Mouse (Mus musculus) kidney, adult 9 months (tissue): ENCODE data around the gene Foxj2.

Experiments used
- DNase-seq: peaks from one replicate; pipeline ENCODE4 v3.0.0; 2022

The Foxj2 gene

DNA sequence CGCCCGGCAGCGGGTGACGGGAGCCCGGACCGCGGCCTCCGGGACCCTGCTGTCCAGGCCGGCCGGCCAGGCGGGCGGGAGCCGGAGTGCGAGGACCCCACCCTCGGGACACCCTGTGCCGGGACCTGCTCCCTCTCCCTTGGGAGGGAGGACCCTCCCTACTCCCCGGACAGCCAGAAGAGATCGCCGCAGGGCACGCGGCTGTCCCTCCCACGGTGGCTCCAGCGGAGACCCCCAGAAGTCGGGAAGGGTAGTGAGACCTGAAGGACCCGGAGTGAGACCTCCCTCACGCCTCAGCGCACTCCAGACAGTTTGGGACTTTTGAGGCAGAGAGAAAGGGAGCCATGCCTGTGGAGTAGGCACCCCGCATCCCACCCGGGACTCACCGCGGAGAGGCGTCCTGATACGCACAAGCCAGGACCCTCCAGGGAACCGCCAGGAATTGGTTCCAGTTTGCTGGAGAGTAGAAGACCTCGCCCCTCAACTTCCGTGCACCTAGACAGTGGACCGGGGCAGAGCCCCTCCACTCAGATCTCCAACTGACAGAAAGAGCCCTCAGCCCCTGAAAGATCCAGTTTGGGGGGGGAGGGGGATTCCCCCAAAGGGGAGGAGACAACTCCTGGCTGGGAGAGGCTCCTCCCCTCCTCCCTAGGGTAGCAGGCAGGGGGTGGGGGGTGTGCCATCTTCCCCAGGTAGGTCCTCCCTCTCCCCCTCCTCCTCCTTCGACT is 521 bp downstream of the Foxj2 start:
- DNase-seq = peak; percentile 38

DNA sequence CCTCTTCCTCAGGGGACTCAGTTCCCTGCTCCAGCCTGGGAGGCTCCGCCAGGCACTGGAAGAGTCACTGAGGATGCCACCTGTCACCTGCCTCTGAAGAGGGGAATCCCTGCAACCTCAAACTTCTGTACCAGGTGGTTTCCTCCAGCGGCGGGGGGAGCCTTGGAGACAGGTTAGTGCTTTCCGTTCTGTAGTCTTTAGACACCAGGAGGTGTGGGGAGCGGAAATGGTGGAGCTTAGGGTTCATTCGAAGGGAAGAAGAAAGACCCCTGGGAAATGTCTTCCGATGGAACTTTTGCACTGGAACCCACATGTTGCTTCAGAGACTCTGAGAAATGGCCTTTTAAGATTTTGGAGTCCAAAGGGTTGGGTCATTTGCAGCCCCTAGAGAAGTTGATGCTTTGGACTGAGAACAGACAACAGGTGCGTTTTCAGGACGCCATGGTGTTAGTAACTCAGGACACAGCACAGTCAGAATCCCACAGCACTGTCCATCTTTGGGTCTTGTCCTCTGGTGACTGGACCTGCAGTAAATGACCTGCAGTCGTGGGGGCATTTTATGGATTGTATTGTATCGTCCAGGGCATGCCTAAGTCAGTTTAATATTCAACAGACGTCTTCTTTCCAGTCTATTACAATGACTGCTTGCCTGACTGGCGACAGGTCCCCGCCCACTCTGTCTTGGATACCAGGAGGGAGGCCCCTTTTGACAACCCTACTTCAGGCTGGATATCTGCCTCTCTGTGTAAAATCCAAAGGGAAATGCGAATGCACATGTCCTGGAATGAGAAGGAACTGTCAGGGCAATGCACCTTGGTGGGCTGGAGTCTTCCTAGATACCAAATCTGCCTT is 1.3 kb downstream of the Foxj2 start:
- DNase-seq = peak; percentile 51

- DNase-seq = no peak
Measured at GRCm38 (mm10) chr6:122821822-122822221, 2.1 kb downstream of the Foxj2 start.

- peak; percentile 45 for DNase-seq
Measured at GRCm38 (mm10) chr6:122824086-122824485, 4.4 kb downstream of the Foxj2 start.

GRCm38 (mm10) chr6:122825166-122825565 is 5.5 kb downstream of the Foxj2 start:
- DNase-seq = no peak

GRCm38 (mm10) chr6:122825923-122826742 is 6.4 kb downstream of the Foxj2 start:
- peak; percentile 72 for DNase-seq

DNA sequence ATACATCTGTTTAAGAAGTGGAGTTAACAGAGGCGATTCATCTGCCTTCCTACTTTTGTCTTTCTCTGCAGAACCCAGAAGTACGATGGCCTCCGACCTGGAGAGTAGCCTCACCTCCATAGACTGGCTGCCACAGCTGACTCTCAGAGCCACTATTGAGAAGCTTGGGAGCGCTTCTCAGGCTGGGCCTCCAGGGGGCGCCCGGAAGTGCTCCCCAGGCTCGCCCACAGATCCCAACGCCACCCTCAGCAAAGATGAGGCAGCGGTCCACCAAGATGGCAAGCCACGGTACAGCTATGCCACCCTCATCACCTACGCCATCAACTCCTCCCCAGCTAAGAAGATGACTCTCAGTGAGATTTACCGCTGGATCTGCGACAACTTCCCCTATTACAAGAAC is 8.4 kb downstream of the Foxj2 start:
- peak; percentile 36 for DNase-seq

DNA sequence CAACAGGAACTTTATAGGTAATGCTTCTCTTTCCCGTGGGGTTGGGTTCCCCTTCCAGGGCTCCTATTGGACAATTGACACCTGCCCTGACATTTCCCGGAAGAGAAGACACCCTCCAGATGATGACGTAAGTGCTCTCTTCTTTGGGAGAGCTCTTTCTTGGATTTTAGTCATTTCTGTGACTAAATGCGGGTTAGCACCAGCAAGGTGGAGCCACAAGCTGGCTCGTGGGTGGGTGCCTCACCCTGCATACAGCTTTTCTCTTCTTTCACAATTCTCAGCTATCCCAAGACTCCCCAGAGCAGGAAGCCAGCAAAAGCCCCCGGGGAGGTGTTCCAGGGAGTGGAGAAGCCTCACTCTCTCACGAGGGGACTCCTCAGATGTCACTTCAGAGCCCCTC is 13.2 kb downstream of the Foxj2 start:
- no peak for DNase-seq

- peak; percentile 60 for DNase-seq
Measured at GRCm38 (mm10) chr6:122834365-122834764, 14.7 kb downstream of the Foxj2 start.

- no peak for DNase-seq
Measured at GRCm38 (mm10) chr6:122836974-122837373, 17.3 kb downstream of the Foxj2 start.

DNA sequence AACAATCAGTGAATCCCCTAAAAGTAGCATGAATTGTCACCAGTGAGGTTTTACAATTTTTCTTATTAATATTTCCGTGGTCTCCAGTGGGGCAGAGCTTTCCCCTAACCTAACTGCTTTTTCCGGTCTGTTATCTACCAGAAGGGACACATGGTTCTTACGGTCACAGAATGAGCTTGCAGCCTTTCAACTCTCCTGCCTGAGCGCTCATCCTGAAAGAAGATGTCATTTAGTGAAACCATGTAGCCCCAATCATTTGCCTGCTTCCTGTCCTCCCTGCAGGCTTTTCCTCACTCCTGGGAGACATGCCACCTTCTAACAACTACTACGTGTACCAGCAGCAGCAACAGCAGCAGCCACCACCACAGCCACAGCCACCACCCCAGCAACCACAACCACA is 17.8 kb downstream of the Foxj2 start:
- no peak for DNase-seq

- DNase-seq = no peak
Measured at GRCm38 (mm10) chr6:122843759-122844158, 24.0 kb downstream of the Foxj2 start.

DNA sequence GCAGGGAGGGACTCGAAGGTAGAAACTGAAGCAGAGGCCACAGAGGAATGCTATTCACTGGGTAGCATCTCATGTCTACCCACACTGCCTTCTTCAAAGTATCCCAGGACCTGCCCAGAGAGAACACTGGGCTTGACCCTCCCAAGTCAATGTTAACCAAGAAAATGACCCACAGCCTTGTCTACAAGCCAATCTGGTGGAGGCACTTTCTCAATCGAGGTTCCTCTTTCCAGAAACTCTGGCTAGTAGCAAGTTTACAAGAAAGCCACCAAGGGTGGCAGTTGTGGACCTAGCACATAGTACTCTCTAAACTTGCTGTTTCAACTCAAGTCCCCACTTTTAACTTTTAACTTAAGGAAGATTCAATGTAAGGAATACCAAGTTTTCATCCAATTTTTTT is 33.0 kb downstream of the Foxj2 start:
- no peak for DNase-seq

GRCm38 (mm10) chr6:122854552-122854951 is 34.8 kb downstream of the Foxj2 start:
- no peak for DNase-seq

DNA sequence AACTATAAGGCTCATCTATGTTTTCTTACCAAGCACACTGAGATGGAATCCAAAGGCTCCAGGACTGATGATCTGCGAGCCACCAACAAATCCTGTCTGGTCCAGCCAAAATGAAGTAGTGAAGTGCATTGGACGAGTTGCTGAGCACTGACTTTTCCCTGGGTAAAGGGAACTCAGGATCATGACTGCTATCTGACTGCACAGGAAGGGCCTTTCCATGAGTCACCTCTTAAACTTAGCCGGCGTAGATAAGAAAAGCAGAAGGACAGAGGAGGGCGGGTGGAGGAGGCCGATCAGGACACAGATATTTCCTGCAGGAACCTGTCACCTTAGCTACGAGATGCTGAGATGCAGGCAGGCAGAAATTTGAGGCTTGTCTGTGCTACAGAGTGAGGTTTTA is 36.2 kb downstream of the Foxj2 start, which contains the start of gene C3ar1:
TSS of gene C3ar1 (minus strand) at position 207 of the 400 bp plus-strand sequence.
- DNase-seq = no peak

DNA sequence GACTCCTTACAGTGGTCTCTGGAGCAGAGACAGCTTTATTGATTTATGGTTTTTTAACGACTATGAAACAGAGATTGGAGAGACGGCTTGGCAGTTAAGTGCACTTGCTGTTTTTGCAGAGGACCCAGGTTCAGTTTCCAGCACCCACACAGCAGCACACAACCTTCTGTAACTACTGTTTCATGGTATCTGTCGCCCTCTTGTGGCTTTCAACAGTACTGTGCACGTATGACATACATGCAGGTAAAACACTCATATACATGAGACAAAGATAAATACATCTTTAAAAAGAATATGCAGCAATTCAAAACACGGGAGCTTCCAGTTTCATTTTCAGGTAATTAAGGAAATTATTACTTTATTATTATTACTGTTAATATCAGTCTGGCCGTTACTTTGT is 42.7 kb downstream of the Foxj2 start:
- no peak for DNase-seq

- no peak for DNase-seq
Measured at GRCm38 (mm10) chr6:122862871-122863270, 43.2 kb downstream of the Foxj2 start.

- no peak for DNase-seq
Measured at GRCm38 (mm10) chr6:122867914-122868313, 48.2 kb downstream of the Foxj2 start.

DNA sequence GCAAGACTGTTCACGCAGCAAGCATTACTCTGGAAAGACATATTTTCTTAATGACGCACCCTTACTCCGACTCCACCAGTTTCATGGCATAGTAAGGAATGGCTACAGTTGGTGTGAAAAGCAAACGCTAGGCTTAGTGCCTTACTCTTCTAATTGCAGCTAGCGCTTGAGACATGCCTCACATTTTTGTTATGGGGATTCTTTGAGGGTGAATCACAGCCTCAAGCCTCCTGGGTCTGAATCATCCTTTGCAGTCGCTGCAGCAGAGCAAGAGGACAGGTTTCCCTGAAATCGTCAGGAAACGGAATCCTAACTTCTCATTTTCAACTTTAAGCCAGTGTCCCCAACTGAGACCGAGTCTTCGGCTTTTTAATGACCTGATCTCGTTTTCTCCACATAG is 50.1 kb downstream of the Foxj2 start:
- no peak for DNase-seq

DNA sequence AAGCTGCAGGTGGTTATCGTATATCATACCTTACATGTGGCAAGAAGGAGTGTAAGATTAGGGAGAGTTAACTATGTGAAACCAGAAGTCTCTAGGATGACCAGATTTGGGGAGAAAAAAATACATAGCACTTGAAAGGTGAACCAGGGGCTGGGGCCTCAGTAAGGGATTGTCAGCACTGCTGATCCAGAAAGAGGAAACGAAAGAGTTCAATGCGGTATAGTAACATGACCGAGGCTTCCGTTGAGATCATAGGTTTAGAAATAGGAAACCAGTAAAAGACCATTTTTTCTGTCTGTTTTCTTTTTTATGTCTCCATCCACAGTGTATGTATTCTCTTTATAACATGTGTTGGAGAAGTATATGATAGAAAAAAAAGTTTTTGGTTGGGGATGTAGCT is 53.1 kb downstream of the Foxj2 start:
- no peak for DNase-seq

GRCm38 (mm10) chr6:122873871-122874719 is 54.4 kb downstream of the Foxj2 start, which contains the start of gene Necap1:
Gene Necap1, plus strand, starts transcription at chr6:122874474.
- peak; percentile 98 for DNase-seq

DNA sequence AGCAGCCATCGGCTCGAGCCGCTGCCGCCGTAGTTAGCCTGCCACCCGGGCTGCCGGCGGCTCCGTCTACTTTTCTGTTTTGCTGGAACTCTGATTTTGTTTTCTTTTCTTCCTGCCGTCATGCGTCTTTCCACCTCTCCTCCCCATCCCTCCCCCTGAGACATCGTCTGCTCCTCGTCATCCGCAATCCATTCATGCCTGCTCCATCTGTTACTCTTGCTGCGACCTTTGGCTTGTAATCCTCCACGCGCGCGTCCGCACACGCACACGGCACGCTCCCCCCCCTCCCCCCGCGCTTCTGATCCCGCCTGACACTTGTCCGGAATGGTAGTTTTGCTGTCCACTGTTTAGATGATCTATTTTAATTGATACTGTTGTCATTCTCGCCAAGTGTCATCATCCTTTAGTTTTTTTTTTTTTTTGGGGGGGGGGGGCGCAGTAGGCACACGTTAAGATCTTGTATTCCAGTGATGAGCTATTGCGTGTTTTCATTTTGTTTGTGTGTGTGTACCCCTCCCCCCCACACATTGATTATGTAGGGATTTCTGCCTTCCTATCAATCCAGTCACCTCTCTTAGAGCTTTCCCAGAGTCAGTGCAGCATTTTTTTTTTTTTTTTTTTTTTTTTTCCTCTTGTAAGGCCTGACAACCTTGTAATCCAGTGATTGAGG is 55.1 kb downstream of the Foxj2 start:
- no peak for DNase-seq
